Mouse (Mus musculus): ENCODE results near the gene Grm3. TPM values are rescaled to one million over a fixed set of nuclear protein-coding genes. Genes with fewer than 3 reads are reported as not detected.

Gene Grm3
- total RNA-seq (2012; rRNA removed): not detected in 2 replicates
- total RNA-seq (2014; rRNA removed): not detected in 2 replicates
- polyA plus RNA-seq (2012; ENCODE audit: insufficient read length, low read depth): not detected in 2 replicates

DNA sequence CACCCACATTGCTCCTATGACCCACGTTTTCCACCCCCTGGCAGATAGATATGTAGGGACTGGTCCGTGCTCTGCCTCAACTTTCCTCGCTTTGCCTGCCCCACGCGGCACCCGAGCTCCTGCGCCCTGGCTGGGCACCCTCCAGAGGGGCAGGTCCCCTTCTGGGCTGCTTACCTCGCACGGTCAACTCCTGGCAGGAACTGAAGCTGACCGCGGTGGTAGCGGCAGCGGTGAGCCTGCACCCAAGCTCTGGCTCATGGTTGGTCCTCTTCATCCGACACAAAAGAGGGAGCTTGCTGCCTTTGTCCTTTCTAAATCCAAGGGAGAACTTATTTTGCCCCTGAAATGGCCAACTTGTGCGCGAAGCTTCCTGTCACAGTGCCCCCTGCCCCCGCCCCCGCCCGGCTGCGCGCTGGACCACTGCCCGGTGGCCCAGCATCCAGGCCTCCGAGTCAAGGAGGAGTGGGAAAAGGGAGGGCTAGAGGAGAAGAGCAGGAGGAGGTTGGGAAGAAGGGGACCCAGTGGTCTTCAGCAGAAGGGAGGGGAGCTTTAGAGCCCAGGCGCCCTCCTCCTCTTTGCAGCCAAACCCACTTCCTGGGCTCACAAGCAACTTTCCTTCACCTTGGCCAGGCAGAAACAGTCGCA lies at the start of gene Grm3:
Gene Grm3, minus strand, starts transcription at position 215 of the 645 bp plus-strand sequence.
- H3K4me2 ChIP-seq (ENCODE audit: insufficient read depth, low read depth, poor library complexity, severe bottlenecking): no peak within 1 kb of the TSS
- in situ Hi-C loops (cut with MboI; ENCODE audit: low pct_ligation_motif_present, low pct_unique_long_range_greater_than_20kb, low sequenced_read_pairs): no loop called here
- H3K4me1 ChIP-seq (ENCODE audit: control insufficient read depth in 1 of 2, insufficient read depth in 2 of 2): no peaks in the 10 kb centered on the region

DNA sequence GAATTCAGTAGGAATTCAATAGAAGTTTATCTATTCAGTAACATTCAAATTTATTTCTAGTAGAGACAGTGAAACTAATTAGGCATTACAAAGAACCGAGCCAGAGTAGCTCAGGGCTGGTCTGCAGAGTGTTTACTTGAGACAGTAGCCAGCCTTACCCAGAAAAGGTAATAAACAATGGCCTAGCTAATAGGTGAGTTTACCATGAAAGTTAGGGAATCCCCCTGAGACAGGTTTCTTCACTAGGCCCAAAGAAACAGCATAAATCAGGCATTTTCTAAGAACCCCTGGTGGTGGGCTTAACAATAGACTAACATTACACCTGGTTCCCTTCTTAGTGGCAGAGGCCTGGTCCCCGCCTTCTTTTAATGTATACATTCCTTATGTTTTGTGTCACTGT lies 30.8 kb upstream of the Grm3 start:
- Histone ChIP-seq H3K4me1 (ENCODE audit: control insufficient read depth in 1 of 2, insufficient read depth in 2 of 2) (no peaks in the 10 kb centered on the region), H3K27ac (ENCODE audit: insufficient read depth, low read depth) (no peak overlapping the region), H3K4me3 (replicated peaks in 1 of 3; ENCODE audit: low read depth in 2 of 3, low read length in 2 of 3, poor library complexity in 1 of 3) (no peak overlapping the region), H3K9me3 (replicated peaks; ENCODE audit: low read length) (no peaks in the 10 kb centered on the region), H3K79me2 (replicated peaks; ENCODE audit: control insufficient read depth, extremely low read depth, insufficient read depth, poor library complexity, severe bottlenecking) (no peaks in the 10 kb centered on the region), H3K36me3 (replicated peaks in 1 of 2; ENCODE audit: control insufficient read depth in 1 of 2, insufficient read depth in 1 of 2, low read length in 1 of 2) (no peaks in the 10 kb centered on the region), H3K9ac (ENCODE audit: insufficient read depth, low read depth) (no peak overlapping the region), H3K4me2 (ENCODE audit: insufficient read depth, low read depth, poor library complexity, severe bottlenecking) (no peak overlapping the region), H3K27me3 (replicated peaks) (no peaks in the 10 kb centered on the region)
- no peak for TF ChIP-seq BHLHE40 (IDR thresholded peaks at IDR 0.05; ENCODE audit: low read depth, low read length)
- TF ChIP-seq IRF4 (IDR thresholded peaks at IDR 0.05; ENCODE audit: low read depth, low read length): no peak
- DNase-seq (ENCODE audit: extremely low read depth): no peak
- dilution Hi-C loops (cut with MboI; ENCODE audit: extremely low pct_ligation_motif_present, extremely low pct_unique_long_range_greater_than_20kb, low sequenced_read_pairs): no loop called here
- in situ Hi-C loops (cut with MboI; ENCODE audit: low pct_ligation_motif_present, low pct_unique_long_range_greater_than_20kb, low sequenced_read_pairs): no loop called here

More for the DNA sequence above, at the start of gene Grm3:
- no peaks in the 10 kb centered on the region for H3K36me3 ChIP-seq (replicated peaks in 1 of 2; ENCODE audit: control insufficient read depth in 1 of 2, insufficient read depth in 1 of 2, low read length in 1 of 2)
- no peak within 1 kb of the TSS for H3K9ac ChIP-seq (ENCODE audit: insufficient read depth, low read depth)
- H3K27me3 ChIP-seq (replicated peaks): no peaks in the 10 kb centered on the region
- H3K9me3 ChIP-seq (replicated peaks; ENCODE audit: low read length): no peaks in the 10 kb centered on the region
- TF ChIP-seq NELFE (IDR thresholded peaks at IDR 0.05; ENCODE audit: low read depth, low read length): no peak
- TF ChIP-seq MAX (IDR thresholded peaks at IDR 0.05; ENCODE audit: low read length): no peak
- TF ChIP-seq ZC3H11A (IDR thresholded peaks at IDR 0.05; ENCODE audit: low read depth, low read length): no peak
- TF ChIP-seq RAD21 (IDR thresholded peaks at IDR 0.05; ENCODE audit: low read depth, low read length): no peak
- no peak for TF ChIP-seq PAX5 (IDR thresholded peaks at IDR 0.05; ENCODE audit: low read length)
- no peak for TF ChIP-seq MAZ (IDR thresholded peaks at IDR 0.05; ENCODE audit: low read depth, low read length)
- no peak for TF ChIP-seq NRF1 (IDR thresholded peaks at IDR 0.05; ENCODE audit: low read depth, low read length)
- TF ChIP-seq SMC3 (IDR thresholded peaks at IDR 0.05; ENCODE audit: low read depth, low read length): no peak
- no peak for TF ChIP-seq ZNF384 (IDR thresholded peaks at IDR 0.05; ENCODE audit: low read depth, low read length)
- TF ChIP-seq MYC (IDR thresholded peaks at IDR 0.05; ENCODE audit: low read depth, low read length): no peak
- TF ChIP-seq POLR2AphosphoS2 (IDR thresholded peaks at IDR 0.05; ENCODE audit: low read depth, low read length): no peak
- dilution Hi-C loops (cut with MboI; ENCODE audit: extremely low pct_ligation_motif_present, extremely low pct_unique_long_range_greater_than_20kb, low sequenced_read_pairs): no loop called here
- no peak within 1 kb of the TSS for H3K27ac ChIP-seq (ENCODE audit: insufficient read depth, low read depth)
- H3K79me2 ChIP-seq (replicated peaks; ENCODE audit: control insufficient read depth, extremely low read depth, insufficient read depth, poor library complexity, severe bottlenecking): no peaks in the 10 kb centered on the region
- no peak within 1 kb of the TSS for H3K4me3 ChIP-seq (replicated peaks in 1 of 3; ENCODE audit: low read depth in 2 of 3, low read length in 2 of 3, poor library complexity in 1 of 3)
- DNase-seq (ENCODE audit: extremely low read depth): no peak

GRCm38 (mm10) chr5:9748184-9748583 lies 23.2 kb upstream of the Grm3 start:
- in situ Hi-C loops (cut with MboI; ENCODE audit: low pct_ligation_motif_present, low pct_unique_long_range_greater_than_20kb, low sequenced_read_pairs): no loop called here
- TF ChIP-seq RCOR1 (conservative IDR thresholded peaks at IDR 0.05; ENCODE audit: low read depth, low read length) (no peak), ZC3H11A (IDR thresholded peaks at IDR 0.05; ENCODE audit: low read depth, low read length) (no peak), CHD2 (IDR thresholded peaks at IDR 0.05; ENCODE audit: low read length) (no peak), SMC3 (IDR thresholded peaks at IDR 0.05; ENCODE audit: low read depth, low read length) (no peak), USF1 (IDR thresholded peaks at IDR 0.05; ENCODE audit: low read depth, low read length) (no peak), CTCF (conservative IDR thresholded peaks at IDR 0.05 in 1 of 2, IDR thresholded peaks at IDR 0.05 in 1 of 2; ENCODE audit: low read depth in 2 of 2, low read length in 2 of 2) (no peak), TCF12 (IDR thresholded peaks at IDR 0.05; ENCODE audit: low read depth, low read length) (no peak), CHD1 (IDR thresholded peaks at IDR 0.05; ENCODE audit: low read depth, low read length) (no peak), POLR2AphosphoS2 (IDR thresholded peaks at IDR 0.05; ENCODE audit: low read depth, low read length) (no peak), USF2 (conservative IDR thresholded peaks at IDR 0.05; ENCODE audit: low read depth, low read length) (no peak), RAD21 (IDR thresholded peaks at IDR 0.05; ENCODE audit: low read depth, low read length) (no peak), POLR2A (IDR thresholded peaks at IDR 0.05; ENCODE audit: low read depth, low read length) (no peak), MAX (IDR thresholded peaks at IDR 0.05; ENCODE audit: low read length) (no peak), ETS1 (conservative IDR thresholded peaks at IDR 0.05; ENCODE audit: low read depth, low read length) (no peak), E2F4 (IDR thresholded peaks at IDR 0.05; ENCODE audit: insufficient replicate concordance, low read depth, low read length) (no peak)

More at GRCm38 (mm10) chr5:9748184-9748583, 23.2 kb upstream of the Grm3 start:
- no peaks in the 10 kb centered on the region for H3K36me3 ChIP-seq (replicated peaks in 1 of 2; ENCODE audit: control insufficient read depth in 1 of 2, insufficient read depth in 1 of 2, low read length in 1 of 2)
- no peak overlapping the region for H3K27ac ChIP-seq (ENCODE audit: insufficient read depth, low read depth)
- no peaks in the 10 kb centered on the region for H3K9me3 ChIP-seq (replicated peaks; ENCODE audit: low read length)
- no peak overlapping the region for H3K9ac ChIP-seq (ENCODE audit: insufficient read depth, low read depth)
- H3K4me2 ChIP-seq (ENCODE audit: insufficient read depth, low read depth, poor library complexity, severe bottlenecking): no peak overlapping the region
- H3K4me1 ChIP-seq (ENCODE audit: control insufficient read depth in 1 of 2, insufficient read depth in 2 of 2): no peaks in the 10 kb centered on the region
- no peaks in the 10 kb centered on the region for H3K79me2 ChIP-seq (replicated peaks; ENCODE audit: control insufficient read depth, extremely low read depth, insufficient read depth, poor library complexity, severe bottlenecking)
- dilution Hi-C loops (cut with MboI; ENCODE audit: extremely low pct_ligation_motif_present, extremely low pct_unique_long_range_greater_than_20kb, low sequenced_read_pairs): no loop called here
- no peak overlapping the region for H3K4me3 ChIP-seq (replicated peaks in 1 of 3; ENCODE audit: low read depth in 2 of 3, low read length in 2 of 3, poor library complexity in 1 of 3)
- no peaks in the 10 kb centered on the region for H3K27me3 ChIP-seq (replicated peaks)
- DNase-seq (ENCODE audit: extremely low read depth): no peak
